23 mouse cellular contexts compared by ENCODE assay signal in the genomic region with DNA sequence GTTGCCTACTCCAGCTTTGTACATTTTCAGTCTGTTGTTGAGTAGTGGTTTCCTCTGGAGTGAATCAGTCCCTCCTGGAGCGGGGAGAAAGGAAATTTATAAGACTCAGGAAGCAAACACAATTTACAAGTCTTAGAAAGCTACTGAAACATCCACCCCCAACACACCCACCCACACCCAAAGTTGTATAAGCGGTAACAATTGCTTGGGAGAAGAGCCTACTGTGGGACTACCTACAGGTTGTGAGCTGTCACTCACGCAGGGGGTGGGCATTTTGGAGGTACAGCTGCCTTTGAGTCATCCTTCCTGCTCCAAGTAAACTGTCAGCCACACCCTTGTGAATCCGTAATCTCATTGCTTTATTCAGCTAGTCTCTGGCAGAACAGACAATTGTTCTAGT. TPM values are rescaled to one million over a fixed set of nuclear protein-coding genes. Genes with fewer than 3 reads are reported as not detected.
DNase-seq lines count a peak whose midpoint lies in the region; ATAC-seq lines count a peak whose summit lies in the region.
"Had no signal": no experiment of that assay in that cellular context is flagged by ENCODE, and none has a peak within 500 bp of the region (broad histone marks: within the 10 kb centered on the region; RNA-seq: fewer than 3 reads in every experiment).

No protein-coding gene starts in this region.

- H3K27me3 ChIP-seq in limb, embryonic 10.5 days (ENCODE audit: low read depth, poor library complexity, severe bottlenecking): no peaks in the 10 kb centered on the region
- H3K27me3 ChIP-seq: CH12.LX; embryonic facial prominence, embryonic 15.5 days; forebrain, embryonic 15.5 days; heart, embryonic 12.5 days; Patski had no signal

- ATAC-seq in frontal cortex, adult (ENCODE audit: low TSS enrichment): peak; percentile 70
- ATAC-seq in erythroid progenitor cell, adult 5-6 weeks (replicated peaks; ENCODE audit: low FRiP score, poor library complexity, severe bottlenecking): no peak
- ATAC-seq: forebrain, embryonic 15.5 days; Patski had no signal

- no peak for DNase-seq in frontal cortex, postnatal 10 days (ENCODE audit: low spot score in 2 of 2)
- DNase-seq in right cerebral cortex, postnatal 25 days: peak; percentile 7
- DNase-seq in right cerebral cortex, postnatal 14 days: no peak
- peak; percentile 100 for DNase-seq in R1 (ENCODE audit: low read depth, low spot score)
- DNase-seq in limb, embryonic 10.5 days (ENCODE audit: low spot score): no peak
- DNase-seq in layer of hippocampus, adult 11-12 months (ENCODE audit: low spot score): no peak
- DNase-seq: adrenal gland, adult 8-10 months; adrenal gland, postnatal 36 days; cerebellum, adult 11 months; cerebellum, adult 8-10 months; cerebellum, postnatal 14 days; embryo, embryonic 11 days; gastrocnemius, postnatal 14 days had no signal

- no peaks in the 10 kb centered on the region for H3K36me3 ChIP-seq in limb, embryonic 10.5 days
- H3K36me3 ChIP-seq: embryonic facial prominence, embryonic 15.5 days; forebrain, embryonic 15.5 days; heart, embryonic 12.5 days; hindbrain, embryonic 10.5 days had no signal

- H3K9me3 ChIP-seq in limb, embryonic 10.5 days (replicated peaks): no peaks in the 10 kb centered on the region
- H3K9me3 ChIP-seq: embryonic facial prominence, embryonic 15.5 days; forebrain, embryonic 15.5 days; heart, embryonic 12.5 days; hindbrain, embryonic 10.5 days had no signal

- no peak overlapping the region for H3K4me3 ChIP-seq in limb, embryonic 10.5 days
- H3K4me3 ChIP-seq: embryonic facial prominence, embryonic 15.5 days; erythroblast, embryonic 14.5 days; forebrain, embryonic 15.5 days; heart, embryonic 12.5 days; hindbrain, embryonic 10.5 days had no signal

- no peak overlapping the region for H3K27ac ChIP-seq in limb, embryonic 10.5 days
- H3K27ac ChIP-seq: embryonic facial prominence, embryonic 15.5 days; forebrain, embryonic 15.5 days; hindbrain, embryonic 10.5 days; hindbrain, embryonic 14.5 days had no signal

- WGBS in limb, embryonic 10.5 days: 84% methylated on average over 4 of the region's 4 CpGs

- H3K4me1 ChIP-seq in limb, embryonic 10.5 days: peaks cover 7% of the 10 kb centered on the region
- H3K4me1 ChIP-seq: embryonic facial prominence, embryonic 15.5 days; forebrain, embryonic 15.5 days; hindbrain, embryonic 10.5 days had no signal

RNA-seq across cellular contexts. Expression of a gene that starts 19.4 kb away (rescaled TPM):
- total RNA-seq in erythroid progenitor cell, adult 5-6 weeks (2015; ENCODE audit: low replicate concordance): 100 and 118 TPM in 2 replicates
- total RNA-seq in erythroid progenitor cell, adult 5-6 weeks (2017; ENCODE audit: low replicate concordance): 142 and 175 TPM in 2 replicates
- 99.2 and 99.6 TPM in 2 replicates for polyA plus RNA-seq in limb, embryonic 10.5 days (2016; fragmentation: Nextera tagmentation; extraction: Ambion mirVana)

Comparison
In these comparisons a context has a peak if more than half of its experiments do, and no peak if none do; other contexts are left out.
1. DNase-seq: peak in right cerebral cortex, postnatal 25 days (single experiment) and R1 (single experiment); none in frontal cortex, postnatal 10 days (0 of 2), right cerebral cortex, postnatal 14 days (single experiment), limb, embryonic 10.5 days (single experiment) and layer of hippocampus, adult 11-12 months (single experiment).